ENCODE assay signal across 8 mouse cellular contexts in the genomic region with DNA sequence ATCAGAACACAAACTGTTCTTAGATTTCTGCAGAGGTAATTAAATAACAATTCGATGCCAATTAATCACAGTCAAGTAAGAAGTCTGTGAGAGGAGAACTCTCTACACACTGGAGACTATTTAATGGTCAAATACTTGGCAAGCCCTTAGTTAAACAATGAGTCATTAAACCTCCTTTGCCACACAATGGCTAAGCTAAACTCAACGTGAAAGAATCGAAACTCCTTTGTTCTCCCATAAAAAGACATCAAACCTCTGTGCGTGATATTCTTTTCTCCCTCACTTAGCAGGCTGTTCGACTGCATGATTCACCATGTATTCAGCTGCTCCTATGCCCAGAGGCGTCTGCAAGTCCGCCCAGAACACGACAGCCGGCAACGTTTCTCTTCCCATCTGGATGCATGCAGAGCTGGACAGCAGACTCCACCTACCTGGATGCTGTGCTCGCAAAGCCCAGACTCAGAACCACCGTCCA.
DNase-seq lines count a peak whose midpoint lies in the region; ATAC-seq lines count a peak whose summit lies in the region.

No protein-coding gene starts in this region.

- no peak overlapping the region for H3K4me3 ChIP-seq in embryonic facial prominence, embryonic 13.5 days
- peak overlapping the region; percentile 4; the same call in 1 of the 2 replicates for H3K4me3 ChIP-seq in midbrain, embryonic 10.5 days

- no peak overlapping the region for H3K9ac ChIP-seq in embryonic facial prominence, embryonic 13.5 days

- DNase-seq in frontal cortex, postnatal 10 days (ENCODE audit: low spot score in 2 of 2), result no peak
- peak; percentile 8 for DNase-seq in large intestine, adult 2 months (ENCODE audit: low read depth, low spot score)
- peak; percentile 23 for DNase-seq in midbrain, embryonic 10.5 days (ENCODE audit: low spot score)
- no peak for DNase-seq in cerebellum, adult 9-10 months
- DNase-seq in kidney, adult 11 months, result no peak

- H3K4me1 ChIP-seq in embryonic facial prominence, embryonic 13.5 days, result peaks cover 5% of the 10 kb centered on the region; the same call in 1 of the 2 replicates
- H3K4me1 ChIP-seq in midbrain, embryonic 10.5 days, result peaks cover 15% of the 10 kb centered on the region

- no peaks in the 10 kb centered on the region for H3K27me3 ChIP-seq in embryonic facial prominence, embryonic 13.5 days
- no peaks in the 10 kb centered on the region for H3K27me3 ChIP-seq in midbrain, embryonic 10.5 days (ENCODE audit: low read depth, poor library complexity, severe bottlenecking)

- no peaks in the 10 kb centered on the region for H3K9me3 ChIP-seq in embryonic facial prominence, embryonic 13.5 days
- H3K9me3 ChIP-seq in midbrain, embryonic 10.5 days (replicated peaks), result no peaks in the 10 kb centered on the region

- no peak overlapping the region for H3K27ac ChIP-seq in embryonic facial prominence, embryonic 13.5 days
- peak overlapping the region; percentile 61 for H3K27ac ChIP-seq in midbrain, embryonic 10.5 days (replicated peaks)

- H3K4me2 ChIP-seq in embryonic facial prominence, embryonic 13.5 days, result no peak overlapping the region

- ATAC-seq in frontal cortex, adult (ENCODE audit: low TSS enrichment), result peak; percentile 98
- 0 out of 2 replicates have a peak, but pooled peaks have one; percentile 32 for ATAC-seq in embryonic facial prominence, embryonic 13.5 days (ENCODE audit: insufficient number of reproducible peaks, insufficient read depth, low FRiP score, low TSS enrichment, low read depth)
- no peak for ATAC-seq in megakaryocyte, adult 5-6 weeks (ENCODE audit: poor library complexity, severe bottlenecking)

- WGBS in embryonic facial prominence, embryonic 13.5 days, result 42% methylated on average over 12 of the region's 12 CpGs
- WGBS in large intestine, adult 2 months, result 16% methylated on average over 12 of the region's 12 CpGs
- 41% methylated on average over 12 of the region's 12 CpGs for WGBS in midbrain, embryonic 10.5 days

- no peaks in the 10 kb centered on the region for H3K36me3 ChIP-seq in embryonic facial prominence, embryonic 13.5 days
- no peaks in the 10 kb centered on the region for H3K36me3 ChIP-seq in midbrain, embryonic 10.5 days

Comparison
In these comparisons a context has a peak if more than half of its experiments do, and no peak if none do; other contexts are left out.
1. DNase-seq: peak in large intestine, adult 2 months (single experiment) and midbrain, embryonic 10.5 days (single experiment); none in frontal cortex, postnatal 10 days (0 of 2), cerebellum, adult 9-10 months (single experiment) and kidney, adult 11 months (single experiment).